Mouse (Mus musculus): ENCODE measurements at regions not wholly inside any gene's neighbourhood (a gene's known extent, or its start where the extent isn't known, plus 50 kb on each side); places are given as distances from the start of the nearest gene placed in this dataset.
A peak's percentile ranks its signal among the peaks of the same experiment; 100 is the strongest.

GRCm38 (mm10) chr13:63716498-63716897 lies 98.5 kb upstream of the Ercc6l2 start:
- 65% methylated on average over 1 of the region's 1 CpGs for WGBS (ENCODE audit: insufficient replicate concordance)
- Histone ChIP-seq H3K4me3 (ENCODE audit: low read depth, low read length) (no peak overlapping the region), H3K9me3 (replicated peaks; ENCODE audit: control insufficient read depth, low read length) (no peaks in the 10 kb centered on the region), H3K27me3 (ENCODE audit: control insufficient read depth, insufficient read depth, low read depth, low read length) (no peaks in the 10 kb centered on the region), H3K4me1 (ENCODE audit: control insufficient read depth, low read depth, low read length) (peaks cover 7% of the 10 kb centered on the region), H3K4me2 (ENCODE audit: low read depth, low read length) (no peak overlapping the region), H3K27ac (ENCODE audit: low read length) (no peak overlapping the region), H3K9ac (ENCODE audit: low read depth, low read length) (no peak overlapping the region), H3K36me3 (ENCODE audit: control insufficient read depth, insufficient read depth) (no peaks in the 10 kb centered on the region)
- no peak for ATAC-seq (ENCODE audit: low read depth)

- WGBS (ENCODE audit: insufficient replicate concordance), result 65% methylated on average over 3 of the region's 3 CpGs
- ATAC-seq (ENCODE audit: low read depth), result no peak
Observed at GRCm38 (mm10) chr13:63717249-63717648, 97.8 kb upstream of the Ercc6l2 start.

DNA sequence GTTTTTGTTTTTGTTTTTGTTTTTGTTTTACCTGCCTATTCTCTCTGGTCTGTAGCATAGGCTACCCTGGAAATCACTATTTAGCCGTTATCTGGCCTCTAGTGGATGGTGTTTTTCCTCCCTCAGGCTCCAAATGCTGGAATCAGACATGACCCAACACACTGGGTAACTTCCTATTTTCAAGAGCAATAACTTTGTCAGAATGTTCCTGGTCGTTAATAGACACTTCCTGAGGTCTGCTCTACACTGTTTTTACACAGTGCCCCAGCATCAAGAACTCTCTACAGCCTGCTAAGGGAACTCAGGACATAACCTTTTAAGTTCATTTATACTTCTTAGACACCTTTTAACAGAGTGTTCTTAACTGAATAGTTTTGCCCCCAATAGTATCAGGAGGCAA lies 96.3 kb upstream of the Ercc6l2 start:
- Histone ChIP-seq H3K4me1 (ENCODE audit: control insufficient read depth, low read depth, low read length) (peaks cover 7% of the 10 kb centered on the region), H3K27me3 (ENCODE audit: control insufficient read depth, insufficient read depth, low read depth, low read length) (no peaks in the 10 kb centered on the region), H3K9ac (ENCODE audit: low read depth, low read length) (no peak overlapping the region), H3K4me3 (ENCODE audit: low read depth, low read length) (no peak overlapping the region), H3K27ac (ENCODE audit: low read length) (no peak overlapping the region), H3K9me3 (replicated peaks; ENCODE audit: control insufficient read depth, low read length) (no peaks in the 10 kb centered on the region), H3K36me3 (ENCODE audit: control insufficient read depth, insufficient read depth) (no peaks in the 10 kb centered on the region), H3K4me2 (ENCODE audit: low read depth, low read length) (no peak overlapping the region)
- WGBS (ENCODE audit: insufficient replicate concordance), result 14% methylated on average over 2 of the region's 2 CpGs
- ATAC-seq (ENCODE audit: low read depth), result no peak

More at GRCm38 (mm10) chr13:63717249-63717648, 97.8 kb upstream of the Ercc6l2 start:
- Histone ChIP-seq H3K4me1 (ENCODE audit: control insufficient read depth, low read depth, low read length) (peaks cover 7% of the 10 kb centered on the region), H3K27ac (ENCODE audit: low read length) (no peak overlapping the region), H3K4me2 (ENCODE audit: low read depth, low read length) (no peak overlapping the region), H3K9ac (ENCODE audit: low read depth, low read length) (no peak overlapping the region), H3K4me3 (ENCODE audit: low read depth, low read length) (no peak overlapping the region), H3K27me3 (ENCODE audit: control insufficient read depth, insufficient read depth, low read depth, low read length) (no peaks in the 10 kb centered on the region), H3K9me3 (replicated peaks; ENCODE audit: control insufficient read depth, low read length) (no peaks in the 10 kb centered on the region), H3K36me3 (ENCODE audit: control insufficient read depth, insufficient read depth) (no peaks in the 10 kb centered on the region)

DNA sequence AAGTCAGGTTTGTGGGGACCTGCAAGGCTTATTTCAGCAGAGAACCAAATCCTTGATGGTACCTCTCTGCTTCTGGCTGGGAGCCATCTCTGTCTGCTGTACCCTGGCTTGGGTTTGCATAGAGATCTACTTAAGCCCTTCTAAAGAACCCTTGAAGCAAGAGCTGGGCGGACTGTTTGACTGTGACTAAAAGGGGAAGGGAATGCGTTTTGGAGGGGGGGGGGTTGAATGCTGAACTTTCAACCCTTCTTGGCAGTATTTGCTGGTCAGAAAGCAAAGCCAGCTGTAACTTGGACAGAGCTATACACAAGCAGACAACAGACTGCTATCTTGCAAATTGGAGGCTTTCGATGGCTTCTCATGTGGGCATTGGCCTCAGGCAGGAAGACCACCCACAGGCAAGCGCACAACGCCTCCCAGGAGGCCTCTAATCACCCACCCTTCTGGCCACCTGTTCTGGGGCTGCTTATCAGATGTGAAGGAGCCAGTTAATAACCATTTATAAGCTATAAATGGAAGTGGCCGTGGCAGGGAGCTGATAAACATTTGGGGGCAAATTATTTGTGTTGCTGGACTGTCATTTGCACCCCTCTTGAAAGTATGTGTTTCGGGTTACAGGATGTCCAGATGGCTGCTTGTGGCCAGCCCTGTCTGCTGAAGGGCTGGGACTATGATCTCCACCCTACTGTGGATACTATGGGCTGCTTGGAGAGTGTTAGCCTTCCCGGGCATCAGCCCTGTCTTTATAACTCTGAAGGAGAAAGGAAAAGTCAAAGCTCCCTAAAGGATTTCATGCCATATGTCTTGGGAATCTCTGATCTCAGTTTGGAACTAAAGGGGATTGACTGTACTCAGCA lies 95.5 kb upstream of the Ercc6l2 start:
- no peak overlapping the region for H3K9ac ChIP-seq (ENCODE audit: low read depth, low read length)
- no peaks in the 10 kb centered on the region for H3K27me3 ChIP-seq (ENCODE audit: control insufficient read depth, insufficient read depth, low read depth, low read length)
- no peaks in the 10 kb centered on the region for H3K9me3 ChIP-seq (replicated peaks; ENCODE audit: control insufficient read depth, low read length)
- H3K4me2 ChIP-seq (ENCODE audit: low read depth, low read length), result no peak overlapping the region
- H3K36me3 ChIP-seq (ENCODE audit: control insufficient read depth, insufficient read depth), result no peaks in the 10 kb centered on the region
- H3K4me3 ChIP-seq (ENCODE audit: low read depth, low read length), result no peak overlapping the region
- no peak overlapping the region for H3K27ac ChIP-seq (ENCODE audit: low read length)
- peak; percentile 50; the same call in 1 of the 2 replicates for ATAC-seq (ENCODE audit: low read depth)
- WGBS (ENCODE audit: insufficient replicate concordance), result 14% methylated on average over 8 of the region's 8 CpGs
- peaks cover 7% of the 10 kb centered on the region for H3K4me1 ChIP-seq (ENCODE audit: control insufficient read depth, low read depth, low read length)

DNA sequence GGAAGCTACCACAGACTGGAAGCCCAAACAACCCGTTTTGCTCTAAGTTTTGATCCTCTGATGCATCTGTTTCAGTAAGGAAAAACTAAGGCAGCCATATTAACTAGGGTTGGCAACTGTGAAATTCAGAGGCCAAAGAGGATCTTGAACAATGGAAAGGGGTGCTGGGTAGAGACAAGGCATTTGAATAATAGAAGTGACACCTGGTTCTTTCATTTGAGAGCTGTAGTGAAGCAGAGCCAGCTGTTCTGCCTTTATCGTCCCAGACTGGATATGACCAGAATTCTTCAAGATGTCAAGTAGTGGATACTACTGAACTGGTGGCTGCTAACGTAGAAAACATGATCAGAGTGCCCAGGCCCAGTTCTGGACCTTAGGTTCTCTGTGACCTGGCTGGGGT lies 94.4 kb upstream of the Ercc6l2 start:
- 70% methylated on average over 3 of the region's 3 CpGs for WGBS (ENCODE audit: insufficient replicate concordance)
- H3K4me3 ChIP-seq (ENCODE audit: low read depth, low read length), result no peak overlapping the region
- no peak overlapping the region for H3K27ac ChIP-seq (ENCODE audit: low read length)
- H3K9me3 ChIP-seq (replicated peaks; ENCODE audit: control insufficient read depth, low read length), result no peaks in the 10 kb centered on the region
- no peak overlapping the region for H3K9ac ChIP-seq (ENCODE audit: low read depth, low read length)
- no peaks in the 10 kb centered on the region for H3K27me3 ChIP-seq (ENCODE audit: control insufficient read depth, insufficient read depth, low read depth, low read length)
- ATAC-seq (ENCODE audit: low read depth), result no peak
- no peak overlapping the region for H3K4me2 ChIP-seq (ENCODE audit: low read depth, low read length)
- peaks cover 7% of the 10 kb centered on the region for H3K4me1 ChIP-seq (ENCODE audit: control insufficient read depth, low read depth, low read length)
- H3K36me3 ChIP-seq (ENCODE audit: control insufficient read depth, insufficient read depth), result no peaks in the 10 kb centered on the region

DNA sequence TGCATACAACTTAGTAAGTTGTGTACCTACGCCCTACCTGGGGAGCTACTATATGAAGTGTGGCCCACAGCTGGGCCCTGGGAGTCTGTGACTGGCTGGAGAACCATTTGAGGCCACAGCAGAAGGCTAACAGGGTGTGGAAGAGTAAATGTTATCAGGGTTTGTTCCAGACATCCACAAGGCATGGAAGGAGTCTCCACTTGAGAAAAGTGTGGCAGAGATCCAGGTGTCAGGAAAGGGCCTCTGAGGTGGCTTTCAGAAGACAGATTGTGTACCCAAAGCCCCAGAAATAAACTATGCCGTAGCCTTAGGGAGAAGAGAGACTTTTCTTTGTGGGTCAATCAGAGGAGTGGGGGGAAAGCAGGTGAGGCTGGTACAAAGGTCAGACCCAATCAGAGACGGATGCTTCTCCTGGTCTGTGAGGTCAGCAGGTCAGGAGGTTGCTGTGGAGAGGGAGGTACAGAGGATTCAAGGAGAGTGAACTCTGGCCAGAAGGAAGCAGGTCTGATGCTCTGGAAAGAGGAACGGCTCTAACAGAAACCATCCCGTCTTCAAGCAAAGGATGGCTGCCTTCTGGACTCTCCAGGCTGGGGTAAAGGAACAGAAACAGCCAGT lies 93.9 kb upstream of the Ercc6l2 start:
- H3K4me2 ChIP-seq (ENCODE audit: low read depth, low read length), result no peak overlapping the region
- no peak overlapping the region for H3K27ac ChIP-seq (ENCODE audit: low read length)
- 58% methylated on average over 5 of the region's 5 CpGs for WGBS (ENCODE audit: insufficient replicate concordance)
- H3K9me3 ChIP-seq (replicated peaks; ENCODE audit: control insufficient read depth, low read length), result no peaks in the 10 kb centered on the region
- no peak overlapping the region for H3K4me3 ChIP-seq (ENCODE audit: low read depth, low read length)
- peaks cover 7% of the 10 kb centered on the region for H3K4me1 ChIP-seq (ENCODE audit: control insufficient read depth, low read depth, low read length)
- H3K27me3 ChIP-seq (ENCODE audit: control insufficient read depth, insufficient read depth, low read depth, low read length), result no peaks in the 10 kb centered on the region
- H3K9ac ChIP-seq (ENCODE audit: low read depth, low read length), result no peak overlapping the region
- no peaks in the 10 kb centered on the region for H3K36me3 ChIP-seq (ENCODE audit: control insufficient read depth, insufficient read depth)
- ATAC-seq (ENCODE audit: low read depth), result no peak

DNA sequence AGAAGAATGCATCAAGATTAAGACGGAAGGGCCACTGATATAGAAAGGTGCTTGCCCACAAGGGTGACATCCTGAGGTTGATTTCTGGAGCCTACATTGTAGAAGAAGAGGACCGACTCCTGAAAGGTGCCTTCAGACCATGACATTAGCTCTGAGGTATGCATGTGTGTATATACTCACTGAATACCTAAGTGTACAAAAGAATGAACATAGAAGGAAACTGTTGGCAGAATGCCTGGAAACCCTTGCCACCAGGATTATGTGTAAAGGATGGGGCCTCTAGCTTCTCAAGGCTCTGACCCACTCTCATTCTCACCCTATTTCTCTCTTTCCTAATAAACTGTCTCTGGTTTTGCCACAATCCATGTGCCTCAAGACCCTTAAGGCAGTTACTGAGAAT lies 90.7 kb upstream of the Ercc6l2 start:
- Histone ChIP-seq H3K27me3 (ENCODE audit: control insufficient read depth, insufficient read depth, low read depth, low read length) (no peaks in the 10 kb centered on the region), H3K4me2 (ENCODE audit: low read depth, low read length) (no peak overlapping the region), H3K9me3 (replicated peaks; ENCODE audit: control insufficient read depth, low read length) (no peaks in the 10 kb centered on the region), H3K4me3 (ENCODE audit: low read depth, low read length) (no peak overlapping the region), H3K4me1 (ENCODE audit: control insufficient read depth, low read depth, low read length) (peaks cover 7% of the 10 kb centered on the region), H3K36me3 (ENCODE audit: control insufficient read depth, insufficient read depth) (no peaks in the 10 kb centered on the region), H3K9ac (ENCODE audit: low read depth, low read length) (no peak overlapping the region), H3K27ac (ENCODE audit: low read length) (no peak overlapping the region)
- ATAC-seq (ENCODE audit: low read depth), result no peak
- WGBS (ENCODE audit: insufficient replicate concordance), result 58% methylated on average over 2 of the region's 2 CpGs

GRCm38 (mm10) chr13:63724843-63725582 lies 90.0 kb upstream of the Ercc6l2 start:
- no peak overlapping the region for H3K9ac ChIP-seq (ENCODE audit: low read depth, low read length)

DNA sequence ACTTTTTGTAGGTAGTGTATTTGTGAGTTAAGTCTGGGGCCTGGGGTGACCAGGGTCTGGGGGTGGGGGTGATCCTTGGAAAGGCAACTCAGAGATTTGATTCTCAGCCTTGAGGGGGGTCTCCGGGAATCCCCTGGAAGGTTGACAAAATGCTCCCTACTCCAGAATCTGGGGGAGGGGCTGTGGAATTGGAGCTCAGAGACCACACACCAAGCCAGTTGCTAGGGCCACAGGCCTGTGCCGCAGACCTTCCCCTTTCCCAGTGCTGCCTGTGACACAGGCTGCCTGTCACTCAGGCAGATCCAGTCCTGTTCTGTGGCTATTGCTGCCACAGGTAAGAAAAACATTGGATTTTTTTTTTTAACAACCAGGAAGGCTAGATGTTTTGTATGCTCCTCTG lies 89.0 kb upstream of the Ercc6l2 start:
- ATAC-seq (ENCODE audit: low read depth), result no peak

More at GRCm38 (mm10) chr13:63724843-63725582, 90.0 kb upstream of the Ercc6l2 start:
- no peak overlapping the region for H3K4me2 ChIP-seq (ENCODE audit: low read depth, low read length)
- ATAC-seq (ENCODE audit: low read depth), result no peak
- H3K36me3 ChIP-seq (ENCODE audit: control insufficient read depth, insufficient read depth), result no peaks in the 10 kb centered on the region
- no peak overlapping the region for H3K27ac ChIP-seq (ENCODE audit: low read length)
- H3K27me3 ChIP-seq (ENCODE audit: control insufficient read depth, insufficient read depth, low read depth, low read length), result no peaks in the 10 kb centered on the region
- H3K4me3 ChIP-seq (ENCODE audit: low read depth, low read length), result no peak overlapping the region
- 54% methylated on average over 2 of the region's 2 CpGs for WGBS (ENCODE audit: insufficient replicate concordance)
- H3K4me1 ChIP-seq (ENCODE audit: control insufficient read depth, low read depth, low read length), result peaks cover under 1% of the 10 kb centered on the region; the same call in 1 of the 2 replicates
- H3K9me3 ChIP-seq (replicated peaks; ENCODE audit: control insufficient read depth, low read length), result no peaks in the 10 kb centered on the region

More for the DNA sequence above, 89.0 kb upstream of the Ercc6l2 start:
- H3K36me3 ChIP-seq (ENCODE audit: control insufficient read depth, insufficient read depth), result no peaks in the 10 kb centered on the region
- H3K9me3 ChIP-seq (replicated peaks; ENCODE audit: control insufficient read depth, low read length), result no peaks in the 10 kb centered on the region
- 56% methylated on average over 2 of the region's 2 CpGs for WGBS (ENCODE audit: insufficient replicate concordance)
- no peak overlapping the region for H3K4me2 ChIP-seq (ENCODE audit: low read depth, low read length)
- H3K9ac ChIP-seq (ENCODE audit: low read depth, low read length), result no peak overlapping the region
- no peak overlapping the region for H3K4me3 ChIP-seq (ENCODE audit: low read depth, low read length)
- no peak overlapping the region for H3K27ac ChIP-seq (ENCODE audit: low read length)
- no peaks in the 10 kb centered on the region for H3K4me1 ChIP-seq (ENCODE audit: control insufficient read depth, low read depth, low read length)
- no peaks in the 10 kb centered on the region for H3K27me3 ChIP-seq (ENCODE audit: control insufficient read depth, insufficient read depth, low read depth, low read length)

Data from liver, embryonic 16.5 days (tissue).